Mouse (Mus musculus) cerebellum, postnatal 25 days (tissue): ENCODE measurements at regions not wholly inside any gene's neighbourhood (a gene's known extent, or its start where the extent isn't known, plus 50 kb on each side); places are given as distances from the start of the nearest gene placed in this dataset.

ENCODE experiments used
- DNase-seq, 2 experiments: peaks; one replicate each; pipeline ENCODE4 v3.0.0; 2021; ENCODE audit warnings: mixed read lengths in 2 of 2

GRCm38 (mm10) chr9:5822234-5822633 is 346.1 kb upstream of the Pdgfd start:
- DNase-seq, result no peak

- DNase-seq, result no peak
These were observed 339.5 kb upstream of the Pdgfd start for GRCm38 (mm10) chr9:5828871-5829270.

GRCm38 (mm10) chr9:5842381-5842780 is 326.0 kb upstream of the Pdgfd start:
- no peak for DNase-seq

GRCm38 (mm10) chr9:5879725-5880124 is 288.7 kb upstream of the Pdgfd start:
- no peak for DNase-seq

- DNase-seq, result no peak
These were observed 245.9 kb upstream of the Pdgfd start for GRCm38 (mm10) chr9:5922526-5922925.

GRCm38 (mm10) chr9:5928166-5928850 is 240.1 kb upstream of the Pdgfd start:
- DNase-seq, result peak in 1 of 2 experiments; percentile 13

- no peak for DNase-seq
These were observed 196.1 kb upstream of the Pdgfd start for GRCm38 (mm10) chr9:5972292-5972691.
